Mouse (Mus musculus): ENCODE measurements at regions not wholly inside any gene's neighbourhood (a gene's known extent, or its start where the extent isn't known, plus 50 kb on each side); places are given as distances from the start of the nearest gene placed in this dataset.

DNA sequence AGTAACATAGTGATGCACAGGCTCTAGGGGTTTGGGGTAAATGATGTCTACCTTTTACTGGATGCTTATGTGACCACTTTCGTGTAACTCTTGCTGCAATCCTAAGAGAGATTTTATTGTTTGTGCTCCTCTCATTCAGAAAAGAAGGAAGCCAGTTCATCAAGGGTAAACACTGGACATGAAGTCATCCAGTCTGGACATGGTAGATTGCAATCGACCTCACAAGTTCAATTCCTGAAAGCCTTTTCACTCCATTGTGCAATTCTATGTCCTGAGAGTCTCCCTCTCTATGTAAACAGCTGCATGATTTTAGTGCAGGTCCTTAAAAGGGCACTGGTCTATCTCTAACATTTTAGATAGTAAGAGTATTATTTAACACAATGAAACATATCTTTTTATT is 73.5 kb upstream of the Gm16223 start:
- no peaks in the 10 kb centered on the region for H3K27me3 ChIP-seq
- no peak overlapping the region for H3K4me2 ChIP-seq (replicated peaks)
- H3K4me1 ChIP-seq: no peaks in the 10 kb centered on the region
- ATAC-seq (ENCODE audit: low FRiP score): no peak
- no peaks in the 10 kb centered on the region for H3K9me3 ChIP-seq (replicated peaks)
- H3K4me3 ChIP-seq: no peak overlapping the region
- no peak overlapping the region for H3K27ac ChIP-seq
- no peak overlapping the region for H3K9ac ChIP-seq
- H3K36me3 ChIP-seq: no peaks in the 10 kb centered on the region
- WGBS: 86% methylated on average over 2 of the region's 2 CpGs

DNA sequence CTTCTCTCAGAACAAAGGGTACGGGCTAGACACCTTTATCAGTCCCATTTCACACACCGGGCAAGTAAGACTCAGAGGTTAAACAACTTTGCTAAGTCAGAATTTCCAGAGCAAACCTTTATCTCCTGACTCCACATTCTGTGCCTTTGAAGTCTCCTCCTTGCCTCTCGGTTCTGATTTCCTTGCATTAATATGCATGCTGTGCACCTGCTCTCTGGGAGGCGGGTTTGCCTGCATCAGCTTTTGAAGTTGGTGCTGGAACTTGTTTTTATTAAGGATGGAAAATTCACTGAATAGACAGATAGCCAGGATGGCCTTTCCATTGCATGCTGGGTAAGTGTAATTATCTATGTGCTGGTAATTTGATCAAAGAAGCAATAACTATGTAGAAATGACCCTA is 84.2 kb upstream of the Gm16223 start:
- no peak for ATAC-seq (ENCODE audit: low FRiP score)
- no peaks in the 10 kb centered on the region for H3K9me3 ChIP-seq (replicated peaks)
- H3K9ac ChIP-seq: no peak overlapping the region
- H3K36me3 ChIP-seq: no peaks in the 10 kb centered on the region
- no peaks in the 10 kb centered on the region for H3K4me1 ChIP-seq
- no peak overlapping the region for H3K4me2 ChIP-seq (replicated peaks)
- no peak overlapping the region for H3K27ac ChIP-seq
- H3K27me3 ChIP-seq: no peaks in the 10 kb centered on the region
- H3K4me3 ChIP-seq: no peak overlapping the region
- 70% methylated on average over 4 of the region's 4 CpGs for WGBS

DNA sequence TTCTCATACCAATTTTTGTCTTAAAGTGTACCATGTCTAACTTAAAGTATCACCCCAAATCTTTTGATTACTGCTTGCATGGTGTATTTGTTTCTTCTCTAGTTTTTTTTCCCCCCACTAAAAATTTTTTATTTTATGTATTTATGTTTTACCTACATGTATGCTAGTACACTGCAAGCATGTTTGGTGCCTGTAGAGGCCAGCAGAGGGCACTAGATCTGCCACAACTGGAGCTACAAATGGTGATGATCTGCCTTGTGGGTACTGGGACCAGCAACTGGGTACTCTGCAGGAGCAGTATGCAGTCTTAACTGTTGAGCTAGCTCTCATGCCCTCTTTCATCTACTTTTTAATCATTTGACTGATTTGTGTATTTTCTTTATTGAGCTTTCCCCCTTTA is 92.2 kb upstream of the Gm16223 start:
- no peaks in the 10 kb centered on the region for H3K27me3 ChIP-seq
- H3K4me3 ChIP-seq: no peak overlapping the region
- H3K4me1 ChIP-seq: no peaks in the 10 kb centered on the region
- H3K9ac ChIP-seq: no peak overlapping the region
- H3K4me2 ChIP-seq (replicated peaks): no peak overlapping the region
- no peaks in the 10 kb centered on the region for H3K9me3 ChIP-seq (replicated peaks)
- ATAC-seq (ENCODE audit: low FRiP score): no peak
- no peaks in the 10 kb centered on the region for H3K36me3 ChIP-seq
- no peak overlapping the region for H3K27ac ChIP-seq

DNA sequence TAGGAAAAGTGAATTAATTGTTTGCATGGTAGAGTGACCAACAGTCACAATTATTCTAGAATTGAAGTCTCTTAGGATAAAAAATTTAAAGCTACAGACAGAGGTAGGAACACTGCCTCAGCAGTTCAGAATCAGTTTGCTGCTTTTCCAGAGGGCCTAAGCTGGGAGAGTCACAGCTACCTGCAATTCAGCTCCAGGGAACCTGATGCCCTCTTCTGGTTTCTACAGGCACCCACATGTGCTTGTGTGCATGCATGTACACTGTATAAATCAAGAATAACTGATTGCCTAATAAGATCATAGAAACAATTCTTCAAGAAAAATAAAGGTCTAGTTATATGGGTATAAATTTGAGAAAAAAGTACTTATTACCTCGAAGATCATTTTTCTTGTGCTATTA is 96.6 kb upstream of the Gm16223 start:
- 75% methylated on average over 1 of the region's 1 CpGs for WGBS
- H3K9ac ChIP-seq: no peak overlapping the region
- no peaks in the 10 kb centered on the region for H3K9me3 ChIP-seq (replicated peaks)
- H3K36me3 ChIP-seq: no peaks in the 10 kb centered on the region
- H3K4me3 ChIP-seq: no peak overlapping the region
- no peak overlapping the region for H3K27ac ChIP-seq
- no peak overlapping the region for H3K4me2 ChIP-seq (replicated peaks)
- H3K27me3 ChIP-seq: no peaks in the 10 kb centered on the region
- H3K4me1 ChIP-seq: no peaks in the 10 kb centered on the region
- no peak for ATAC-seq (ENCODE audit: low FRiP score)

DNA sequence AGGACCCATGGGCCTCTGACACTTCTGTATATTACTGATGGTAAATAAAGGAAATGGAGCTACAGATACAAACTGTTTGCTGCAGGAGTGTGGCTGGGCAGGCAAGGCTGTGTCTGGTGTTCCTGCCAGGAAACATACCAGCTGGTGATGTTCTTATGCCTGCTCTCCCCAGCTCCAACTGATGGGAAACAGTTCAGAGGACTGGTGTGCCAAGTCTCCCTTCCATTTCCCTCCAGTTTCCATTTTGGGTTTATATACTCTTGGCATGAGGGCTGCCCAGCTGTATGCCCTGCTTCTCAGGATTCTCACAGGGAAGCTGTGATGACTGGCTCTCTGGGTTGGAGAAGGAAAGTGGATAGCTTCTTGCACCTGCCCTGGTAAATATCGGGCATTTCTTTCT is 100.8 kb upstream of the Gm16223 start:
- H3K4me2 ChIP-seq (replicated peaks): no peak overlapping the region
- H3K27ac ChIP-seq: no peak overlapping the region
- H3K9ac ChIP-seq: no peak overlapping the region
- H3K4me1 ChIP-seq: no peaks in the 10 kb centered on the region
- no peak overlapping the region for H3K4me3 ChIP-seq
- ATAC-seq (ENCODE audit: low FRiP score): no peak
- 86% methylated on average over 1 of the region's 1 CpGs for WGBS
- H3K36me3 ChIP-seq: no peaks in the 10 kb centered on the region
- no peaks in the 10 kb centered on the region for H3K27me3 ChIP-seq
- no peaks in the 10 kb centered on the region for H3K9me3 ChIP-seq (replicated peaks)

DNA sequence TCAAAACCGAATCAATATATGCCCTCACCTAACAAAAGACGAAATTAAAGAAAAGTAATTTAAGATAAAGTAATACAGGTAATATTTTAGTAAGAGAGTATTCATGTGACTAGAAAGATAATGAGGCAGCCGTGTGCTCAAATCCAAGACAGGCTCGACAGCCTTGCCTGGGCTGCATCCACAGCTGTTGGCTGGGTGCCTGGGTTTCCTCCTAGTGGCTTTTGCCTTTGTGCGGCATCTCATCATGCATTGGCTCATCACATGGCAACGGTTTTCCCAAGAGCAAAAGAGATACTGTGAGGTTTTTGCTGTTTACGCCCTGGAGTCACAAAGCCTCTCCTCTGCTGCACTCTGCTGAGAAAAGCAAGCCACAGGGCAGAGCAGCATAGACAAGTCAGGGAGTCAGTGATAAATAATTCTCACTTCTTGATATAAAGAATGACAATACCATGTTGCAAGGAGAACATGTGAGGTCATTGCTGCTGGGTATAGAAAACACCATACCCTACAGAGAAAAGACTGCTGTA is 103.1 kb upstream of the Bod1l start:
- H3K4me1 ChIP-seq: no peaks in the 10 kb centered on the region
- H3K36me3 ChIP-seq: no peaks in the 10 kb centered on the region
- no peak overlapping the region for H3K9ac ChIP-seq
- no peak overlapping the region for H3K4me3 ChIP-seq
- H3K4me2 ChIP-seq (replicated peaks): no peak overlapping the region
- ATAC-seq (ENCODE audit: low FRiP score): peak; percentile 48; the same call in 1 of the 2 replicates
- H3K27ac ChIP-seq: no peak overlapping the region
- no peaks in the 10 kb centered on the region for H3K9me3 ChIP-seq (replicated peaks)
- no peaks in the 10 kb centered on the region for H3K27me3 ChIP-seq
- 74% methylated on average over 7 of the region's 7 CpGs for WGBS

DNA sequence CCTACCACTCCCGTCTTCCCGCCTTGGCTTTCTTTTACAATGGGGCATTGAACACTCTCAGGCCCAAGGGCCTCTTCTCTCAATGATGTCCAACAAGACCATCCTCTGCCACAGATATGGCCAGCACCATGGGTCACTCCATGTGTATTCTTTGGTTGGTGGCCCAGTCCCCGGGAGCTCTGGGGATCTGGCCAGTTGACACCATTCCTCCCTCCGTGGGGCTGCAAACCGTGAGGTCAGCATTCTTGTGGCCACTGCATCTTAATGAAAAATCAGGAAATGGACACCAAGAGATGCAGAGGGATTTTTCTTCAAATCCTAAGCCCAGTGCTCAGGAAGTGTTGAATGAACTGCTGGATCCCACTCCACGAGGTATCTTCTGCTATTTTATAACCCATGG is 99.3 kb upstream of the Bod1l start:
- H3K4me1 ChIP-seq: no peaks in the 10 kb centered on the region
- no peaks in the 10 kb centered on the region for H3K27me3 ChIP-seq
- H3K4me2 ChIP-seq (replicated peaks): no peak overlapping the region
- no peaks in the 10 kb centered on the region for H3K9me3 ChIP-seq (replicated peaks)
- no peak overlapping the region for H3K27ac ChIP-seq
- 89% methylated on average over 6 of the region's 6 CpGs for WGBS
- no peaks in the 10 kb centered on the region for H3K36me3 ChIP-seq
- no peak for ATAC-seq (ENCODE audit: low FRiP score)
- H3K9ac ChIP-seq: no peak overlapping the region
- no peak overlapping the region for H3K4me3 ChIP-seq

DNA sequence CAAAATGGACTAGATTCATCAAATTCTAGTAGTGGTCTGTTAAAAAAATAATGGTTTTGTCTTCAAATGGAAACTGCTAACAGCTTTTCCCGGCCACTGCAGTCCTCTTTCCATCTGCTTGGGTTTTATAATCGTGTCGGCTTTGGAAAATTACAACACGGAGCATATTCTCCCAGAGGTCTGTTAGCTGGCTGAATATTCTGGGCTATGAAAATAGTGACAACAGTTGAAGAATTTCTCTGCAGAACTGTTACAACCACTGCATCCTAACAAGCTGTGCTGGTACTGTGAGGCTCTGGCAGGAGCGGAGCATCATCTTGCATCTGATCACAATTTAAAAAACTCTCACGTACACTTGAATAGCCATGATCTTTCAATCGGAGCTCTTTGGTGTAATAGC is 98.0 kb upstream of the Bod1l start:
- no peak overlapping the region for H3K9ac ChIP-seq
- H3K36me3 ChIP-seq: no peaks in the 10 kb centered on the region
- no peak overlapping the region for H3K27ac ChIP-seq
- 89% methylated on average over 7 of the region's 7 CpGs for WGBS
- ATAC-seq (ENCODE audit: low FRiP score): no peak
- no peak overlapping the region for H3K4me2 ChIP-seq (replicated peaks)
- no peak overlapping the region for H3K4me3 ChIP-seq
- no peaks in the 10 kb centered on the region for H3K27me3 ChIP-seq
- H3K9me3 ChIP-seq (replicated peaks): no peaks in the 10 kb centered on the region
- no peaks in the 10 kb centered on the region for H3K4me1 ChIP-seq

DNA sequence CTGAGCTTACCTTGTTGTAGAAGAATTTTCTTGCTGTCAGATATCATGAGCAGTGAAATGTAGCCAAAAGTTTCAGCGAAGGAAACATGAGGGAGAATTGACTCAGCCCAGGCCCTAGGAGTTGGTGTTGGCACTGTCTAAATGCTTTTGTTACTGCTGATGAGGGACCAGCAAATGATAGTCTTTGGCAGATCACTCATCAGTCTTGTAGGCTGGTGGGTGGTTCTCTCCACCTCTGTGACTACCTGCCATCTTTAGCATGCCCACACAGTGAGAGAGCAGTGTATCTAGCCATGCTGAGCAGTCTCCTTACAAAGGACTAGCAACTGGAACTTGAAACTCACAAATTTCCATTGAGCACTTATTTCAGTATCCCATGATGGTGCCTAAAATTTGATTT is 97.1 kb upstream of the Bod1l start:
- H3K27me3 ChIP-seq: no peaks in the 10 kb centered on the region
- ATAC-seq (ENCODE audit: low FRiP score): no peak
- no peak overlapping the region for H3K4me3 ChIP-seq
- H3K9me3 ChIP-seq (replicated peaks): no peaks in the 10 kb centered on the region
- no peak overlapping the region for H3K9ac ChIP-seq
- H3K4me1 ChIP-seq: no peaks in the 10 kb centered on the region
- H3K36me3 ChIP-seq: no peaks in the 10 kb centered on the region
- 97% methylated on average over 1 of the region's 1 CpGs for WGBS
- H3K27ac ChIP-seq: no peak overlapping the region
- no peak overlapping the region for H3K4me2 ChIP-seq (replicated peaks)

DNA sequence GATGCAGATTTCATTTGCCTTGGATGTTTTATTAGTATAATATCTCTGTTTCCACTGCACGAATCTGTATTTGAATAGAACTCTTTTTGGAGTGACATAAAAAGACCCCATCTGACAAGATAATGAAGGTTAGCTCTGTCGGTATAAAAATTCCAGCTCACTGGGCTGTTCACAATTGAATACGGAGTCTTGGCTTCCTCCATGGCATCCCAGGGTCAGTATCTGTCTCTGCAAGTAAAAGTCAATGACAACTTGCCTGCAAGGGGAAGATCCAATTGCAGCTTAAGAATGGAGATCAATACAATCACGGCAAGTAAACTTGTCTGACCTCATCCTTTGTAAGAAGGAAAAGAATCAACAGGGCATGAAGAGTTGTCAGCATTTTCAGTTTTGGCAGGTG is 95.6 kb upstream of the Bod1l start:
- Histone ChIP-seq H3K4me3 (no peak overlapping the region), H3K27ac (no peak overlapping the region), H3K36me3 (no peaks in the 10 kb centered on the region), H3K9ac (no peak overlapping the region), H3K27me3 (no peaks in the 10 kb centered on the region), H3K4me1 (no peaks in the 10 kb centered on the region), H3K4me2 (replicated peaks) (no peak overlapping the region), H3K9me3 (replicated peaks) (no peaks in the 10 kb centered on the region)
- ATAC-seq (ENCODE audit: low FRiP score): no peak
- 46% methylated on average over 4 of the region's 4 CpGs for WGBS

DNA sequence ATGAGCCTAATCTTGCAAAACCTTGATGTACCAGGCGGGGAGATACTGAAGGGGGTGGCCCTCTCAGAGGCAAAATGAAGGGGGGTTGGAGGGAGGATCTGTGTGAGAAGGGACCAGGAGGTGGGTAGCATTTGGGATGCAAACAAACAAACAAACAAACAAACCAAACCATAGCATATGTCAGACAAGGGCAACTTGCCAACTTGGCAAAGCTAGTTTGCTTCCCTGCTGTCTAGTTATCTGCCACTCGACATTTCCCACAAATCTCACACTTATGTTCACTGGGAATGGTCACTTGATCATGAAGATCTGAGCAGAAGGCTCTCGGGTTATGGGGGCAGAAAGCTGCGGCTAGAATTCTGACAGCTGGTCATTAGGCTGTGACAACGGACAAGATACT is 65.9 kb upstream of the Bod1l start:
- WGBS: 88% methylated on average over 5 of the region's 5 CpGs
- H3K27ac ChIP-seq: no peak overlapping the region
- no peaks in the 10 kb centered on the region for H3K36me3 ChIP-seq

DNA sequence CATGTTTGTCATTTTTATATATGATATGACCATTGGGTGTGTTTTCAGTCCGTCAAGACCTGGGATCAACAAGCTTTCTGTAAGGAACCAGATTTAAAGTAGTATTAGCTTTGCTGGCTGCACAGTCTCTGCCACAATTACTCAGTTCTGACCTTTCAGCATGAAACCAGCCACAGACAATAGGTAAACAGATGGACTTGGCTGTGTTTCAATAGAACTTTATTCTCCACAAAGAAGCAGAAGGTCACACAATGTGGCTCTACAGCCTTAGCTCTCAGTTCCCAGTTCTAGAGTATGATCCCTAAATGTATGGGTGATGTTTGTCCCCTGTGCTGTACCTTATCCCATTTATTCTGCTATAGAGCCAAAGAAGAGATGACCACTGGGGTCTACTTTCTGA is 63.6 kb upstream of the Bod1l start:
- WGBS: 67% methylated on average over 1 of the region's 1 CpGs
- no peak overlapping the region for H3K4me2 ChIP-seq (replicated peaks)

More for the DNA sequence above, 65.9 kb upstream of the Bod1l start:
- Histone ChIP-seq H3K27me3 (no peaks in the 10 kb centered on the region), H3K4me1 (no peaks in the 10 kb centered on the region), H3K9ac (no peak overlapping the region), H3K4me3 (no peak overlapping the region), H3K9me3 (replicated peaks) (no peaks in the 10 kb centered on the region), H3K4me2 (replicated peaks) (no peak overlapping the region)
- ATAC-seq (ENCODE audit: low FRiP score): no peak

DNA sequence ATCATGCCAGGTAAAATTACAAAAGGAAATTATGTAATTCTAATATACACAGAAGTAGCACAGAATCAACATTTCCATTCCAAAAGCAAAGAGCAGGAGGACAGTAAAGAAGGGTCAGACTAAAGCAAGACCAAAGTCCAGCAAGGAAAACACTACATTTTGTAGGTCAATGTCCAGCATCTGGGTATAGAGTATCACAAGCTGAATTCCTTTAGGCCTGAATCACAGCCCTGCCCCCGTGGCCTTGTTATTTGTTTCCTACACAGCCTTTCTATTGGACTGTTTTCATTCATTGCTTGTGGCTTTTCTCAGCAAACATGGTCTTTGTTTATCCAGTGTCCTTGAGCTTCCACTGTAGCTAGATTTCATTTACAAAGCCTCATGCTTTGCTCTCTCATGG is 60.4 kb upstream of the Bod1l start:
- H3K4me1 ChIP-seq: no peaks in the 10 kb centered on the region
- no peak overlapping the region for H3K4me3 ChIP-seq
- no peak overlapping the region for H3K9ac ChIP-seq
- no peak for ATAC-seq (ENCODE audit: low FRiP score)
- H3K27ac ChIP-seq: no peak overlapping the region
- no peak overlapping the region for H3K4me2 ChIP-seq (replicated peaks)
- H3K9me3 ChIP-seq (replicated peaks): no peaks in the 10 kb centered on the region
- 53% methylated on average over 1 of the region's 1 CpGs for WGBS
- no peaks in the 10 kb centered on the region for H3K27me3 ChIP-seq
- H3K36me3 ChIP-seq: no peaks in the 10 kb centered on the region

More for the DNA sequence above, 63.6 kb upstream of the Bod1l start:
- H3K9me3 ChIP-seq (replicated peaks): no peaks in the 10 kb centered on the region
- H3K4me3 ChIP-seq: no peak overlapping the region
- no peaks in the 10 kb centered on the region for H3K27me3 ChIP-seq
- no peak overlapping the region for H3K27ac ChIP-seq
- no peaks in the 10 kb centered on the region for H3K36me3 ChIP-seq
- no peak overlapping the region for H3K9ac ChIP-seq
- ATAC-seq (ENCODE audit: low FRiP score): no peak
- no peaks in the 10 kb centered on the region for H3K4me1 ChIP-seq

DNA sequence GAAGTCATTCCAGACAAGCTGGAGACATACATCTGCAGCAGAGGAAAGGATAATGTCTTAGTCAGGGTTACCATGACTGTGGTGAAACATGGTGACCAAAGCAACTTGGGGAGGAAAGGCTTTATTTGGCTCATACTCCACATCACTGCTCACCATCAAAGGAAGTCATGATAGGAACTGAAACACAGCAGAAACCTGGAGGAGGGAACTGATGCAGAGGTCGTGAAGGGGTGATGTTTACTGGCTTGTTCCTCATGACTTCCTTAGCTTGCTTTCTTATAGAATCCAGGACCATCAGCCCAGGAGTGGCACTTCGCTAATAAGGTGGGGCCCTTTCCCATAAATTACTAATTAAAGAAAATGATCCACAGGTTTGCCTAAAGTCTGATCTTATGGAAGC is 55.1 kb upstream of the Bod1l start:
- no peak for ATAC-seq (ENCODE audit: low FRiP score)
- H3K9me3 ChIP-seq (replicated peaks): no peaks in the 10 kb centered on the region
- no peaks in the 10 kb centered on the region for H3K27me3 ChIP-seq
- H3K9ac ChIP-seq: no peak overlapping the region
- H3K36me3 ChIP-seq: no peaks in the 10 kb centered on the region
- WGBS: 65% methylated on average over 2 of the region's 2 CpGs
- no peak overlapping the region for H3K4me2 ChIP-seq (replicated peaks)
- no peak overlapping the region for H3K4me3 ChIP-seq
- H3K4me1 ChIP-seq: no peaks in the 10 kb centered on the region
- H3K27ac ChIP-seq: no peak overlapping the region

Measured in hindbrain, embryonic 12.5 days (tissue).